Mouse (Mus musculus): ENCODE data around the gene Slc35e3.

DNA sequence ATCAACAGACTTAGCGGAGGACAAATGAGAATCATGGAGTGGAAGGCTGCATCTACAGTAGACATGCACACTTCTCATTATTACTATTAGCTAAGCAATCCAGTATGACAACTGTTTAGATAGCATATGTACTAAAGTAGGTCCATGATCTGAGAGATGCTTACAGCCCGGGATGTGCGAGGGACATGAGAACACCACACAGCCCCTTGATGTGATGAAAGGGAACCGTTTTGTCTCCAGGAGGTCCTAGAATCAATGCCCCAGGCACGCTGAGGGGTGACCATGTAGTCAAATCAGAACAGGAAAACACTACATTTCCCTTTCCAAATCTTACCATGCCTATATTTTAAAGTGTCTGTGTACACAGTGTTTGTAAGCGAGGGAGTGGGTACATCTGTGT lies 5.6 kb upstream of the Slc35e3 start:
- TF ChIP-seq CTCF (IDR thresholded peaks at IDR 0.05; ENCODE audit: borderline replicate concordance, extremely low read depth, insufficient read depth, insufficient read length) (no peak), POLR2A (IDR thresholded peaks at IDR 0.05; ENCODE audit: borderline replicate concordance, extremely low read depth, insufficient read depth, insufficient read length, poor library complexity, severe bottlenecking) (no peak)

Data from brain, embryonic 14.5 days (tissue).